Mouse (Mus musculus): ENCODE data around the gene Smad6. TPM values are rescaled to one million over a fixed set of nuclear protein-coding genes. Genes with fewer than 3 reads are reported as not detected.
A peak's percentile ranks its signal among the peaks of the same experiment; 100 is the strongest.

The Smad6 gene
- 2.7 and 4.7 TPM in 2 replicates for polyA plus RNA-seq (2011; ENCODE audit: insufficient read depth, insufficient read length, low read depth, missing spikeins)

- H3K27ac ChIP-seq (ENCODE audit: insufficient read depth, low read length), result peak within 1 kb of the TSS; percentile 47
- H3K36me3 ChIP-seq (ENCODE audit: control insufficient read depth, insufficient read depth, low read length, poor library complexity, severe bottlenecking), result no peaks in the 10 kb centered on the region
- TF ChIP-seq POLR2A (IDR thresholded peaks at IDR 0.05; ENCODE audit: insufficient read depth, low read length) (no peak), CTCF (IDR thresholded peaks at IDR 0.05; ENCODE audit: low read depth, low read length) (no peak), EP300 (IDR thresholded peaks at IDR 0.05; ENCODE audit: insufficient read depth, low read depth, low read length) (peak; percentile 60; the same call in 1 of the 2 replicates)
- H3K4me1 ChIP-seq (ENCODE audit: control insufficient read depth, insufficient read depth, low read length), result peaks cover 4% of the 10 kb centered on the region
- H3K9ac ChIP-seq (ENCODE audit: low read depth, poor library complexity, severe bottlenecking), result peak within 1 kb of the TSS; percentile 90
- peak within 1 kb of the TSS; percentile 85 for H3K4me3 ChIP-seq (ENCODE audit: low read depth, low read length)
- peaks cover 14% of the 10 kb centered on the region for H3K27me3 ChIP-seq (ENCODE audit: control insufficient read depth, insufficient read depth, low read length, poor library complexity, severe bottlenecking)
- no peaks in the 10 kb centered on the region for H3K9me3 ChIP-seq (replicated peaks; ENCODE audit: control insufficient read depth, insufficient read depth, low read length, poor library complexity, severe bottlenecking)
These were observed at the start of gene Smad6 for GRCm38 (mm10) chr9:64021853-64022561. Gene Smad6 (minus strand): TSS chr9:64022059.

- H3K9me3 ChIP-seq (replicated peaks; ENCODE audit: control insufficient read depth, insufficient read depth, low read length, poor library complexity, severe bottlenecking), result no peaks in the 10 kb centered on the region
- H3K4me3 ChIP-seq (ENCODE audit: low read depth, low read length), result no peak overlapping the region
- H3K27me3 ChIP-seq (ENCODE audit: control insufficient read depth, insufficient read depth, low read length, poor library complexity, severe bottlenecking), result no peaks in the 10 kb centered on the region
- no peak overlapping the region for H3K9ac ChIP-seq (ENCODE audit: low read depth, poor library complexity, severe bottlenecking)
- no peak overlapping the region for H3K27ac ChIP-seq (ENCODE audit: insufficient read depth, low read length)
- H3K36me3 ChIP-seq (ENCODE audit: control insufficient read depth, insufficient read depth, low read length, poor library complexity, severe bottlenecking), result no peaks in the 10 kb centered on the region
- TF ChIP-seq EP300 (IDR thresholded peaks at IDR 0.05; ENCODE audit: insufficient read depth, low read depth, low read length), result no peak
- TF ChIP-seq POLR2A (IDR thresholded peaks at IDR 0.05; ENCODE audit: insufficient read depth, low read length), result no peak
- TF ChIP-seq CTCF (IDR thresholded peaks at IDR 0.05; ENCODE audit: low read depth, low read length), result no peak
- H3K4me1 ChIP-seq (ENCODE audit: control insufficient read depth, insufficient read depth, low read length), result no peaks in the 10 kb centered on the region
These were observed 48.8 kb upstream of the Smad6 start for GRCm38 (mm10) chr9:64070674-64071073.

- H3K27me3 ChIP-seq (ENCODE audit: control insufficient read depth, insufficient read depth, low read length, poor library complexity, severe bottlenecking), result no peaks in the 10 kb centered on the region
- TF ChIP-seq EP300 (IDR thresholded peaks at IDR 0.05; ENCODE audit: insufficient read depth, low read depth, low read length) (no peak), CTCF (IDR thresholded peaks at IDR 0.05; ENCODE audit: low read depth, low read length) (no peak), POLR2A (IDR thresholded peaks at IDR 0.05; ENCODE audit: insufficient read depth, low read length) (no peak)
- H3K4me3 ChIP-seq (ENCODE audit: low read depth, low read length), result no peak overlapping the region
- no peaks in the 10 kb centered on the region for H3K9me3 ChIP-seq (replicated peaks; ENCODE audit: control insufficient read depth, insufficient read depth, low read length, poor library complexity, severe bottlenecking)
- no peak overlapping the region for H3K9ac ChIP-seq (ENCODE audit: low read depth, poor library complexity, severe bottlenecking)
- H3K36me3 ChIP-seq (ENCODE audit: control insufficient read depth, insufficient read depth, low read length, poor library complexity, severe bottlenecking), result no peaks in the 10 kb centered on the region
- H3K27ac ChIP-seq (ENCODE audit: insufficient read depth, low read length), result no peak overlapping the region
- no peaks in the 10 kb centered on the region for H3K4me1 ChIP-seq (ENCODE audit: control insufficient read depth, insufficient read depth, low read length)
These were observed 47.3 kb upstream of the Smad6 start for GRCm38 (mm10) chr9:64069131-64069530.

GRCm38 (mm10) chr9:64068571-64068970 is 46.7 kb upstream of the Smad6 start:
- H3K36me3 ChIP-seq (ENCODE audit: control insufficient read depth, insufficient read depth, low read length, poor library complexity, severe bottlenecking), result no peaks in the 10 kb centered on the region
- TF ChIP-seq CTCF (IDR thresholded peaks at IDR 0.05; ENCODE audit: low read depth, low read length) (no peak), POLR2A (IDR thresholded peaks at IDR 0.05; ENCODE audit: insufficient read depth, low read length) (no peak), EP300 (IDR thresholded peaks at IDR 0.05; ENCODE audit: insufficient read depth, low read depth, low read length) (no peak)
- no peak overlapping the region for H3K27ac ChIP-seq (ENCODE audit: insufficient read depth, low read length)

GRCm38 (mm10) chr9:64067787-64068186 is 45.9 kb upstream of the Smad6 start:
- no peak overlapping the region for H3K27ac ChIP-seq (ENCODE audit: insufficient read depth, low read length)
- no peak overlapping the region for H3K9ac ChIP-seq (ENCODE audit: low read depth, poor library complexity, severe bottlenecking)
- H3K27me3 ChIP-seq (ENCODE audit: control insufficient read depth, insufficient read depth, low read length, poor library complexity, severe bottlenecking), result no peaks in the 10 kb centered on the region
- no peaks in the 10 kb centered on the region for H3K9me3 ChIP-seq (replicated peaks; ENCODE audit: control insufficient read depth, insufficient read depth, low read length, poor library complexity, severe bottlenecking)
- H3K4me1 ChIP-seq (ENCODE audit: control insufficient read depth, insufficient read depth, low read length), result no peaks in the 10 kb centered on the region
- H3K4me3 ChIP-seq (ENCODE audit: low read depth, low read length), result no peak overlapping the region
- H3K36me3 ChIP-seq (ENCODE audit: control insufficient read depth, insufficient read depth, low read length, poor library complexity, severe bottlenecking), result no peaks in the 10 kb centered on the region
- TF ChIP-seq POLR2A (IDR thresholded peaks at IDR 0.05; ENCODE audit: insufficient read depth, low read length), result no peak

More at GRCm38 (mm10) chr9:64068571-64068970, 46.7 kb upstream of the Smad6 start:
- Histone ChIP-seq H3K27me3 (ENCODE audit: control insufficient read depth, insufficient read depth, low read length, poor library complexity, severe bottlenecking) (no peaks in the 10 kb centered on the region), H3K9me3 (replicated peaks; ENCODE audit: control insufficient read depth, insufficient read depth, low read length, poor library complexity, severe bottlenecking) (no peaks in the 10 kb centered on the region), H3K4me3 (ENCODE audit: low read depth, low read length) (no peak overlapping the region), H3K4me1 (ENCODE audit: control insufficient read depth, insufficient read depth, low read length) (no peaks in the 10 kb centered on the region), H3K9ac (ENCODE audit: low read depth, poor library complexity, severe bottlenecking) (no peak overlapping the region)

GRCm38 (mm10) chr9:64060033-64060539 is 38.2 kb upstream of the Smad6 start:
- peaks cover 2% of the 10 kb centered on the region for H3K4me1 ChIP-seq (ENCODE audit: control insufficient read depth, insufficient read depth, low read length)
- no peaks in the 10 kb centered on the region for H3K36me3 ChIP-seq (ENCODE audit: control insufficient read depth, insufficient read depth, low read length, poor library complexity, severe bottlenecking)
- H3K27ac ChIP-seq (ENCODE audit: insufficient read depth, low read length), result no peak overlapping the region
- peak overlapping the region; percentile 28 for H3K4me3 ChIP-seq (ENCODE audit: low read depth, low read length)
- TF ChIP-seq CTCF (IDR thresholded peaks at IDR 0.05; ENCODE audit: low read depth, low read length), result no peak
- no peak for TF ChIP-seq POLR2A (IDR thresholded peaks at IDR 0.05; ENCODE audit: insufficient read depth, low read length)
- TF ChIP-seq EP300 (IDR thresholded peaks at IDR 0.05; ENCODE audit: insufficient read depth, low read depth, low read length), result no peak
- no peaks in the 10 kb centered on the region for H3K9me3 ChIP-seq (replicated peaks; ENCODE audit: control insufficient read depth, insufficient read depth, low read length, poor library complexity, severe bottlenecking)
- no peaks in the 10 kb centered on the region for H3K27me3 ChIP-seq (ENCODE audit: control insufficient read depth, insufficient read depth, low read length, poor library complexity, severe bottlenecking)
- H3K9ac ChIP-seq (ENCODE audit: low read depth, poor library complexity, severe bottlenecking), result peak overlapping the region; percentile 57
